Mouse (Mus musculus): ENCODE measurements around the gene Ap1s1.

The Ap1s1 gene

DNA sequence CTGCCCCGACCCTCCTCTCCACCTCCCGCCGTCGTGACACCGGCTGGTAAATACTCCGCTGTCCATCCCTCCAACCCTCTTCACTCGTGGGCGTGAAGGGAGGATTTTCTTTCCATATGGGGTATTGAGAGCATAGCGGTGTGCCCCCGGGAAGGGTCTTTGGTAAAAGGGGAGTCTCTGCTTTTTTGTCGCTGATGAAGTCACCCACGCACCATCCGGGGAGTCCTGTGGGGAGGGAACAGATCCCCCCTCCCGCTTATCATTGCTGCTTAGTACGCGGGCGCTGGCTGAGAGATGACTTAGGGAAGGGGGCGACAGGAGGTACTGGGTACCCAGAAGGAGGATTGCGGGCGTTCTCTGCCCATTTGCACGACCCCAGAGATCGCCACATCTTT is 15.5 kb downstream of the Ap1s1 start:
- in situ Hi-C loops (cut with MboI; ENCODE audit: low pct_unique_long_range_greater_than_20kb in 1 of 2, low sequenced_read_pairs in 2 of 2, unreplicated experiment in 1 of 2) = no loop called here

DNA sequence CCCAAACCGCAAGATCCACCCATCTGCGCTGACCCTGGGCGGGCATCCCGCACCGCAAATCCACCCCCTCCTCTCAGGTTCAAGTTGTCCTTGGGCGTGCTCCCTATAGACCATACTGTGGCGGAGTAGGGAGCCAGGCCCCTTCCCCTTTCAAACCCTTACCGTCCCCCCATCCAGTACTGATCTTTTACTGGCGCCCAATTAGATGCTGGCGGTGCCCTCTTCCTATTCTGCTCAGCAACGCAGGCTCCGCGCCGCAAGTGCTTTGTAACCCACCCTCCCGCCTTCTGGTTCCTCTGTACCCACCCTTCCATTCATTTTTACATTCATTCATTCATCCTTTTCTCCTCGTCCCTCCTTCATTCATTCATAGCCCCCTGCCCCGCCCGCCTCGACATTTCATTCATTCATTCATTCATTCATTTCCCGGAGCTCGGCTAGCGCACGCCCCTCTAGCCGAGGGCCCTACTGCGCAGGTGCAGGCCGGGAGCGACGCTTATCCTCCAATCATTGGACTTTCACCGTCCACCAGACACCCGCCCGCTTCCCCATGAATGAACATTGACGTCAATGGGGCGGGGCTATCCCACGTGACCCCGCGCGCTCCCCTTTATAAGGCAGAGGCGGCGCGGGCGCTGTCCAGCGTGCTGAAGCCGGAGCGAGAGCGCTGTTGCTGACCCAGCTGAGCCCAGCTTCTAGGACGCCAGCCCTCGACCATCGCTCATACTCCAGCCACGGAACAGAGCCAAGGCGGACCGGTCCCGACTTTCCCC is 16.1 kb downstream of the Ap1s1 start:
- in situ Hi-C loops (cut with MboI; ENCODE audit: low pct_unique_long_range_greater_than_20kb in 1 of 2, low sequenced_read_pairs in 2 of 2, unreplicated experiment in 1 of 2) = loop anchor here in 1 of 2 experiments (5.0 kb wide), 1 partner anchor 77 kb away; no protein-coding TSS in a partner anchor

DNA sequence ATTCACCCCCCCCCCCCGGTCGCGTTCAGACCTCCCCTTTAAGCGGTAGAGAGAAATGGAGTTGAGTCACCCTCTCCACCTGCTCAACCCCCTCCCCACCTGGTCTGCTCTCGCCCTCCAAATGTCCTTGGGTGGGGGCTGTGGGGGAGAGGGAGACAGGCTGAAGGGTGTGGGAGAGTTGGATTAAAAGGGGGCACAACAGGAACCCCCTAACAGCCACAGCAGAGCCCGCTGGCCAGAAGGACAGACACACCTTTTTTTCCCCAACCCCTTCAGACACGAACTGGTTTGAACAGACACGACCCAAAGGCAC is 16.7 kb downstream of the Ap1s1 start:
- in situ Hi-C loops (cut with MboI; ENCODE audit: low pct_unique_long_range_greater_than_20kb in 1 of 2, low sequenced_read_pairs in 2 of 2, unreplicated experiment in 1 of 2) = loop anchor here in 1 of 2 experiments (5.0 kb wide), 1 partner anchor 78 kb away; no protein-coding TSS in a partner anchor

DNA sequence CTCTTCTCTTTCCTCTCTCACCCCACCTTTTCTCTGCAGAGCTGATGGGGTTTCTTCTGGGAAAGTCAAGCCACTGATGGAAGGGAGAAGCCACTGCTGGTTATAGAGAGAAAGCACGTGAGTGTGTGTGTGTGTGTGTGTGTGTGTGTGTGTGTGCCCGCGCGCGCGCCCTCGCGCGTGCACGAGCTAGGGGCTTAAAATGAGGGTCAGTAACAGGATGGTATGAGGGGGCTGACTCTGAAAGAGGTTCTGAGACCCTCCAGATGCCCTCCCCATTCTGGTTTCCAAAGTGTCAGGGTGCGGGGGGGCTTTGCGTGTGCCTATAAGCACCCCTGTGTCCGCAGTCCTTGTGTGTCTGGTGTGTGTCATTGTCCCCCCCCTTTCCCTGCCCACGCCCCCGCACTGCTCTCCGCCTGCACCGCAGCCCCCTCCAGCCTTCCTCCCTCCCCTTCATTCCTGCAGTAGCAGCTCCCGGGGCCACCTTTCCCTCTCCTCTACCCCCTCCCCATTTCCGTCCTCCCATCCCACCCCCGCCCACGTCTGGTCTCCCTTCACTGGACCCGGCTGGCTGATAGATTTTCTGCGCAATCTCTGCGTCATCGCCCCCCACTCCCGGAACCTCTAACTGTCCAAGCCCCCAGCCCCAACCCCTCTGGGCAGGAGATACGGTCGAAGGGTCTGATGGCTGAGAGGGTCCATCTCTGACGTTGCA is 17.2 kb downstream of the Ap1s1 start:
- in situ Hi-C loops (cut with MboI; ENCODE audit: low pct_unique_long_range_greater_than_20kb in 1 of 2, low sequenced_read_pairs in 2 of 2, unreplicated experiment in 1 of 2) = loop anchor here in 1 of 2 experiments (5.0 kb wide), 1 partner anchor 79 kb away; no protein-coding TSS in a partner anchor

DNA sequence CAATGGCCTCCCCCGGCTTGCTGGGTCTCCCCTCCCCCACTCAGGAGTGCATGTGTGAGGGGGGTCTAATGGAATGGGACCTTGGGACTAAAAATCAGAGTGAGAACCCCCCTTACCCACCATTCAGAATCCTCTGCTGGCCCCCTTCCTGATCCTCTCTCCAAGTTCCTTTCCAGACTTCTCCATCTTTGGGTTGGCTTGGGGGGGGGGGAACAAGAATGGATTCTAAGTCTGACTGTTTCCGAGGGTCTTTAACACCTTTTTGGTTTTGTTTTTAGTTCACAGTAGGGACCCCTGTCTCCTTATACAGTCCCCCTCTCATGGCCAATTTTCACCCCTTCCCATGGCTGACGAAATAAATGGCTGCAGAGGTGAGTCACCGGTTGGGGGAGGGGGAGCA is 19.8 kb downstream of the Ap1s1 start, which contains the start of gene Vgf:
Vgf (plus strand) TSS at position 301 of the 400 bp plus-strand sequence.
- in situ Hi-C loops (cut with MboI; ENCODE audit: low pct_unique_long_range_greater_than_20kb in 1 of 2, low sequenced_read_pairs in 2 of 2, unreplicated experiment in 1 of 2) = loop anchor here in 1 of 2 experiments (5.0 kb wide), 1 partner anchor 81 kb away; no protein-coding TSS in a partner anchor

DNA sequence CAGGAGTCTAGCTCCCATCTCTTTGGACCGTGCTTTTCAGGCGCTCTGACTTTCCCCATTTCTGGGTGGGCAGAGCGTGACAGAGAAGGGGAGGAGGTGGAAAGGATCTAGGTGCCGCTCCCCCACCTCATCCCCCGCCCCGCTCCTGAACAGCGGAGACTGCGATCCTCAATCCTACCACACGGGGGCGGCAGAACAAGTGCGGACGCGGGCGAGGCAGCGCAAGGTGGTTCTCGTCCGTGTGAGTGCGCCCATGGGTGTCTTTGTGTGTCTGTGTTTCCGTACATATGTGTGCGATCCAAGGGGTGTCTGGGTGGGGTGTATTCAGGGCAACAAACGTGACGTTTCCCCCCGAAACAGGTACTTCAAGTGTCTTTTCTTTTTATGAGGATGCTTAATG is 20.8 kb downstream of the Ap1s1 start:
- in situ Hi-C loops (cut with MboI; ENCODE audit: low pct_unique_long_range_greater_than_20kb in 1 of 2, low sequenced_read_pairs in 2 of 2, unreplicated experiment in 1 of 2) = loop anchor here in 1 of 2 experiments (5.0 kb wide), 1 partner anchor 82 kb away; no protein-coding TSS in a partner anchor

DNA sequence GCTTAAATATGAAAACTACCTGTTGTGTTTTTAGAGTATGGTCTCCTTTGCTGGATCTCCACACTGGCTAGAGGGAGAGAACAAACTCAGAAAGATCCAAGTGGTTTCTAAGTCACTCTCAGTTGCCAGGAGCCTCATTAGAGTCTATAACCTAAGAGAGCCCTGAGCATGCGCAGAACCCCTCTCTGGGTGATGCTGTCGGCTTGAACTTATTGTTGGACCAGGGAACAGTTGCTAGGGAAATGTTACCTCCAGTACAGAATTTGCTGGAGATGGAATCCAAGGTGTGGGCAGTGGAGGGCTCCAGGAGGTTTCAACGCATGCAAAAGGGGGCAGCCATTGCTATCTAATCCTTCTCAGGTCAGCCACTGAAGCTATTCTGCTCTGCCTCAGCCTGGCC is 21.6 kb downstream of the Ap1s1 start:
- in situ Hi-C loops (cut with MboI; ENCODE audit: low pct_unique_long_range_greater_than_20kb in 1 of 2, low sequenced_read_pairs in 2 of 2, unreplicated experiment in 1 of 2) = no loop called here

DNA sequence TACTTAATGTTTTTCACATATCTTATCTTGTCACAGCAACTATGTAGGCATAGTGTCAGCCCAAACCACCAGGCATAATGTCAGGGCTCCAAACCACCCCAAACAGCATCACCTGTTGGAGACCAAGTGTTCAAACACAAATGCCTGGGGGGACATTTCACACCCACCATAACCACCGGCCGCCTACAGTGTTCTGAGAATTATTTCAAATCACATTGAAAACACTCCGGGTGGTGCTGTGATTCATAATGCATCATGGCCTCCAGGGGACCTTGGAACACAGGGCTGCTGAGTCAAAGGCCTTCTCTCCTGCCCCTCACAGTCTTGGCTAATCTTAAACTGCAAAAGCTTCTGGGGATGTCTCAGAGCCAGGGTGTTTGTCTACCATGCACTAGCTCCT is 30.0 kb downstream of the Ap1s1 start:
- in situ Hi-C loops (cut with MboI; ENCODE audit: low pct_unique_long_range_greater_than_20kb in 1 of 2, low sequenced_read_pairs in 2 of 2, unreplicated experiment in 1 of 2) = no loop called here

DNA sequence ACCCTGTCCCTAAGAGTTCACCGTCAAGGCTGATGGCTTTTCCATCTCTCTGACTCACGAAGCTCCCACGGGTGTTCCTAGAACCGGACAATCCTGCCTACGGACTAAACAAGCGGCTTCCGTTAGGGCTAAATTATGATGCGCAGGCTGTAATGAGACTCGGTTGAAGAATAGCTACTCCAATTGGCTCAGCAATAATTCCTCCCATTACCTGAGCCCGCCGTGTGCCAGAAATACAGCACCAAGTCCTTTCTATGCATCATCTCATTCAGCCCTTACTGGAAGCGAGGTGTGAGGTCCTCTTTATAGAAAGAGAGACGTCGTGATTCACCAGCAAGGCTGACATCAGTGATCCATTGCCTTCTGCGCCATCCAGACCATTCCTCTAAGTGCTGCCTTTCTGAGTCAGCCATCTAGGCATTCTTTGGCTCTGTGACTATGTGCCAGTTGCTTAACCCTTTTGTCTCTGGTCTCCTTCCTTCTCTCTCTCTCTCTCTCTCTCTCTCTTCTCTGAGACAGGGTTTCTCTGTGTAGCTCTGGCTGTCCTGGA is 33.5 kb downstream of the Ap1s1 start:
- in situ Hi-C loops (cut with MboI; ENCODE audit: low pct_unique_long_range_greater_than_20kb in 1 of 2, low sequenced_read_pairs in 2 of 2, unreplicated experiment in 1 of 2) = loop anchor here in 1 of 2 experiments (5.0 kb wide), 1 partner anchor 85 kb away; no protein-coding TSS in a partner anchor

DNA sequence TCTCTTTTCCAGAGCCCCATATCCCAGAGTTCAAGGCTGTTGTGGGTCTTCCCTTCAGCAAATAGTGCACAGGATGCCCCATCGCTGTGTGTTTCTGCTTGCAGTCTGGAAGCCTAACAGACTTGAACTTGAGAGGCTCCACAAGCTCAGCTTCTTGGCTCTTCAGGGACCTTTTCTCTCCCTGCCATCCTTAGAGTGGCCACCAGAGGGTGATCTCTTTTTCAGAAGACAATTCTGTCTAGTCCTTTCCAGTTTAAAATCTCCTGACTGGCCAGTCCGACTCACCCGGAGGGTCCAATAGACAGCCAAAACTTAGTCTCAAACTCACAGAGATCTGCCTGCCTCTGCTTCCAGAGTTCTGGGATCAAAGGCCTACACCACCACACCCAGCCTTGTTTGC is 35.9 kb downstream of the Ap1s1 start:
- in situ Hi-C loops (cut with MboI; ENCODE audit: low pct_unique_long_range_greater_than_20kb in 1 of 2, low sequenced_read_pairs in 2 of 2, unreplicated experiment in 1 of 2) = loop anchor here in 1 of 2 experiments (5.0 kb wide), 1 partner anchor 87 kb away; no protein-coding TSS in a partner anchor

DNA sequence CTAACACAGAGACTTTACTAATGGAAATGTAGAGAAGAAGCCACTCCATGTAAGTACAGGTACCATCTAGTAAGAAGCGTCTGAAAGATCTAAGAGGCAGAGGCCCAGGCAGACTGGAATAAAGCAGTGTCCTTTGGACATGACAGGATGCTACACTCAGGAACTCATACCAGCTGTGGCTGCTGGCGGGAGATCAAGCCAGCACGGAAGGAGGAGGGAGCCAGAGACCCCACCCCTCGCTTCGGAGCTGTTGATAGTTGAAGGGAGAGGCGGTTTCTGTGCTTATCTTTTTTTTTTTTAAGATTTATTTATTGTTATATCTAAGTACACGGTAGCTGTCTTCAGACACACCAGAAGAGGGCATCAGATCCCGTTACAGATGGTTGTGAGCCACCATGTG is 38.7 kb downstream of the Ap1s1 start:
- in situ Hi-C loops (cut with MboI; ENCODE audit: low pct_unique_long_range_greater_than_20kb in 1 of 2, low sequenced_read_pairs in 2 of 2, unreplicated experiment in 1 of 2) = no loop called here

DNA sequence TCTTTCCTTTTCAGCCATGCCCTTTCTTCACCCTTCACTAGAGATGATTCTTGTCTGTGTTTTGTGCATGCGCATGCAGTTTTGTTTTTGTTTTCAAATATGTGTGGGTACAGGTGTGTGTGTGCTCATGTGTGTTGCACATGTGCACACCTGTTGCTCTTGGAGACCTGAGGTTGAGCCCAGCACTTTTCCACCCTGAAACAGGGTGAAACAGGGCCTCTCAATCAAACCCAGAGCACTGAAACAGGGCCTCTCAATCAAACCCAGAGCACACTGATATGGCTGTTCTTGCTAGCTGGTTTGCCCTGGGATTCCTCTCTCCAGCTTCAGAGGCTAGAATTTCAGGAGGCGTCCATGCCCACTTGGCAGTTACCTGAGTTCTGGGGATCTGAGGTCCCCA is 45.3 kb downstream of the Ap1s1 start:
- in situ Hi-C loops (cut with MboI; ENCODE audit: low pct_unique_long_range_greater_than_20kb in 1 of 2, low sequenced_read_pairs in 2 of 2, unreplicated experiment in 1 of 2) = no loop called here

DNA sequence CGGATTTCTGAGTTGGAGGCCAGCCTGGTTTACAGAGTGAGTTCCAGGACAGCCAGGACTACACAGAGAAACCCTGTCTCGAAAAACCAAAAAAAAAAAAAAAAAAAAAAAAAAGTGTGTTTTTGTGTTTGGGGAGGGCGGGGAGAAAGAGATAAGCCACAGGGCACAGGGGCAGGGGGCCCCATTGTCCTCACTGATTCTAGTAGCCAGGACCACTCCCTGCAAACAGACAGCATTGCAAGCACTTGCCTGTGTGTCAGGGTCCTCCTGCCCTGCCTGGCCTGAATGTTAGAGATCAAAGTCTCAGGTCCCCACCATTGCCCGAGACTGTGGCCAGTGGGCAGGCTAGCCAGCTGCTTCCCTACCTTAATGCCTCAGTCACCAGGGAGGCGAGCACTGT is 46.5 kb downstream of the Ap1s1 start:
- in situ Hi-C loops (cut with MboI; ENCODE audit: low pct_unique_long_range_greater_than_20kb in 1 of 2, low sequenced_read_pairs in 2 of 2, unreplicated experiment in 1 of 2) = no loop called here

DNA sequence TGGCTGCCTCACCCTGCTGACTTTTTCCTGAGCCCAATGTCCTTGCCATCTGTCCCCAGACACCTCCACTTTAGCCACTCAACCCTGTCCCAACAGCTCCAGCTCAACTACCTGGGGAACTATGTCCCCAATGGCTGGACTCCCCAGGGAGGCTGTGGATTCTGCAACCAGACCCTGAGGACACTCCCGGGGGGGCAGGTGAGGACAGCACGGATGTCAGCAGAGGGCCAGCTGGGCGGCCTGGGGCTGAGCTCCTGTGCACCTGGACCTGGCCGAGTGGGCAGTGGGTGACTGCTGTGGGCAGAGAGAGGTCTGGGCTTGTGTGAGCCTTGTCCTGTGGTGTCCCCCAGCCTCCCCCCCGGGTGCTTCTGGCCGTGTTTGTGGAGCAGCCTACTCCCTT is 56.1 kb downstream of the Ap1s1 start:
- in situ Hi-C loops (cut with MboI; ENCODE audit: low pct_unique_long_range_greater_than_20kb in 1 of 2, low sequenced_read_pairs in 2 of 2, unreplicated experiment in 1 of 2) = no loop called here

DNA sequence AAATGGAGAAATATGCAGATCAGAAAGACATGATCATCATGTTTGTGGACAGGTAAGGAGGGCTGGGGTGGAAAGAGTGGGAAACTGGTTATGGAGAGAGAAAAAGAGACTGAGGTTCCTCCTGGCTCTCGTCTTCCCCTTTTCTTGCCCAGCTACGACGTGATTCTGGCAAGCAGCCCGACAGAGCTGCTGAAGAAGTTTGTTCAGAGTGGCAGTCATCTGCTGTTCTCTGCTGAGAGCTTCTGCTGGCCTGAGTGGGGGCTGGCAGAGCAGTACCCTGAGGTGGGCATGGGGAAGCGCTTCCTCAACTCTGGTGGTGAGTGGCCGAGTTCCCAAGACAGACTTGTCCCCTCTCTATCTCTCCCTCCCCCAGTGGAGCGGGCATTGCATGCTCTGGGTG is 57.5 kb downstream of the Ap1s1 start:
- in situ Hi-C loops (cut with MboI; ENCODE audit: low pct_unique_long_range_greater_than_20kb in 1 of 2, low sequenced_read_pairs in 2 of 2, unreplicated experiment in 1 of 2) = no loop called here

DNA sequence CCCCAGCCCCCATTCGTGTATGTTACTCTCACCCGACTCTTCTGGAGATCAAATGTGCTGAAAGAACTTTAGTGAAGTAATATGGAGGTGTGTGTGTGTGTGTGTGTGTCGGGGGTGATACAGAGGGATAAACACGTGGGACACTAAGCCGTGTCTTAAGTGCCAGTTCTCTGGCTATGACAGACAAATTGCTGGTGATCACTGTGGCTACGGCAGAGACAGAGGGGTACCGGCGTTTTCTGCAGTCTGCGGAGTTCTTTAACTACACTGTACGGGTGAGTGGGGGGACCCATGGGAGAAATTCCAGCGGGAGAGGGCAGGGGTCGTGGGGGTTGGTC is 58.0 kb downstream of the Ap1s1 start, which contains the start of gene Znhit1:
Znhit1 (minus strand) TSS at position 88 of the 338 bp plus-strand sequence.
- in situ Hi-C loops (cut with MboI; ENCODE audit: low pct_unique_long_range_greater_than_20kb in 1 of 2, low sequenced_read_pairs in 2 of 2, unreplicated experiment in 1 of 2) = no loop called here

DNA sequence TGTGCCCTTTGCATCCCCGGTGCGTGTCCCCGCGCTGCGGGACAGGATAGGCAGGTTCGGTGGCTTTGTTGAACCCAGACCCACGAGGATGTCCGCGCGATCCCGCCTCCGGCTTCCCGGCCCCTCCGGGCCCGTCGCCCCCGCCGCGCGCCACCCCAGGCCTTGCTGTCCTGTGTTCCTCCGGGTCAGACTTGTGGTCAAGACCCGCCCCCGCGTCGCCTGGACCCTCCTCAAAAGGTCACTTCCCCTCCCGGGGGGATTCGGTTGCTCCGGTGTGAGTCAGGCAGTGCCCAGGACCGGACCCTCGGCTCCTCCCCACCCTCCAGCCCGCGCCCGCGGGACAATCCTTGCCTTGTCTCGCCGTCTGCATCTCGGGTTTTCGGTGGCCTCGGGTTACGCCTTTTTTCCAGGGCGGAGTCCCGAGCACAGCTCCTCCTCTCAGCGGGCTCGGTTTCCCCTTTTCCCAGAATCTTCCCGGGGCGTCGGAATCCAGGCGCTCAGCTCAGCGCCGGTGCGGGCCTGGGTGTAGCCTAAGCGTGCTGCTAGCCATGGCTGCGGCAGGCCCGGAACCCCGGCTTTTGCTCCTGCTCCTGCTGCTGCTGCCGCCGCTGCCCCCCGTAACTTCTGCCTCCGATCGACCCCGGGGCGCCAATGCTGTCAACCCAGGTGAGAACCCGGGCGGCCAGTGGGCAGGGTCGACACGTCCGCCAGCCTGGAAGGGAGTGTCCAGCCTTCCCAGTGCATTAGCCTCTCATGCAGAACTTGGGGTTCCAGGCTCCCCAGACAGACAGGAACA is 58.6 kb downstream of the Ap1s1 start:
- in situ Hi-C loops (cut with MboI; ENCODE audit: low pct_unique_long_range_greater_than_20kb in 1 of 2, low sequenced_read_pairs in 2 of 2, unreplicated experiment in 1 of 2) = no loop called here

DNA sequence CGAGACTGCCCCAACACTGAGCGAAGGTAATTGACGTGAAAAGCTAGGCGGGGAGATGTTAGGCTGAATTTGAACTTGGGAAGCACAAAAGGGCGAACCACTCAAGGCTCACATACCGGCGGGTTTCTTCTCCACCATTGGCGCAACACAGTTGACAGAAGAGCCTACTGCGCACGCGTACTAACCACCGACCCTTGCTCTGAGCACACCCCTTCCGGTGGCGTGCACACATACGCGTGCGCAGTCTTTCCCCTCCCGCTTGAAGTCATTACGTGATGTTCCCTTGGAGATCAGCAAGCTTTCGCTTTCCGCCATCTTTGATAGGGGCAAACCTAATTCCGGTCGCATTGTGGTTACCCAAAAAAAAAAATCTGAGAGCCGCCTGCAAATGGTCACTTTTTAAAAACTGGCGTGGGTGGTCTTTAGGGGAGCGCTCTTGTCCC is 59.2 kb downstream of the Ap1s1 start, which contains the start of gene Plod3:
Plod3 (plus strand) TSS at position 325 of the 443 bp plus-strand sequence.
- in situ Hi-C loops (cut with MboI; ENCODE audit: low pct_unique_long_range_greater_than_20kb in 1 of 2, low sequenced_read_pairs in 2 of 2, unreplicated experiment in 1 of 2) = no loop called here
